Mouse (Mus musculus) cerebellum, adult 2 months (tissue): ENCODE results near the gene Gca. TPM values are rescaled to one million over a fixed set of nuclear protein-coding genes. Genes with fewer than 3 reads are reported as not detected.
"Not testable (repeated sequence)": the region's sequence is repeated elsewhere in the genome, so short reads cannot be mapped to it uniquely, and the experiment has no call there.

ENCODE experiments used
- DNase-seq, 2 experiments: peaks; one replicate each; pipeline ENCODE4 v3.0.0; 2021
- H3K27ac ChIP-seq: fragments of 200-500 bp; 2 replicates; pipeline ENCODE4 v1.5.1; 2012; ENCODE audit warnings: low read length, control low read depth, inconsistent platforms; ENCODE audit not compliant: insufficient read depth
- H3K27me3 ChIP-seq: fragments of 200-500 bp; 2 replicates; pipeline ENCODE4 v1.6.1; 2012; ENCODE audit warnings: inconsistent platforms, mild to moderate bottlenecking, low read length, moderate library complexity; ENCODE audit not compliant: control insufficient read depth, insufficient read depth
- H3K4me1 ChIP-seq: fragments of 200-500 bp; 2 replicates; pipeline ENCODE4 v1.6.1; 2011; ENCODE audit warnings: low read length; ENCODE audit not compliant: control insufficient read depth, insufficient read depth
- H3K4me3 ChIP-seq: fragments of 200-500 bp; replicated peaks from 2 replicates; pipeline ENCODE3; 2011; ENCODE audit warnings: mild to moderate bottlenecking, low read depth, low read length, control low read depth; ENCODE audit not compliant: insufficient read depth
- CTCF ChIP-seq: fragments of 200-500 bp; IDR thresholded peaks from 2 replicates; pipeline ENCODE4 v1.5.1; 2011; ENCODE audit warnings: low read depth, mild to moderate bottlenecking, control low read depth, low read length, moderate library complexity, borderline replicate concordance; ENCODE audit not compliant: insufficient read depth
- POLR2A ChIP-seq: fragments of 200-500 bp; IDR thresholded peaks from 2 replicates; pipeline ENCODE4 v1.6.1; 2011; ENCODE audit warnings: low read length, control low read depth, borderline replicate concordance; ENCODE audit not compliant: insufficient read depth
- WGBS: fragments of 180-500 bp; shearing (Covaris S2); methylation state at CpG from one replicate; pipeline ENCODE4 v1.1.7; 2018; 5-methylcytosine and 5-hydroxymethylcytosine counted together
- polyA plus RNA-seq: library from polyadenylated mRNA; depleted of rRNA; stranded (reverse); fragments of >200 nt; gene quantifications from 2 replicates; pipeline ENCODE4 v1.2.3, GENCODE M21; 2012

Gene Gca
- polyA plus RNA-seq, 1 experiment = 11.0 TPM

DNA sequence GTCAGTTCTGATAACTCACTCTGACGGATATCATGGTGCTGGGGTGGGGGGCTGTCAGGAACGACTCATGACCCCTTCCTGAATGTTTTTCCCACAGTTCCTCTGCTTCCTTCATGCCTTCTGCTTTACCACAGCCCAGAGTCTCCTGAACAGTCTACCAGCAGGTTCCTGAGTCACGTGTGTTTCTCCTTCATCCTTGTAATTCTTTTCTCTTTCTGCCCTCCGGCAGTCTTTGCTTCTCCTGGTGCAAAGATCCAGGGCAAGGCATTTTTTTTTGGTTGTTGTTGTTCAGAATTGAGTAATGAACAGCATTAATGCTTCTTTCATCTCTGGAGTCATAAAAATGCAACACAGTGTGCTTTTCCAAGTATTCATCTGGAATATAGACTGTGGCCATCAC, 6.7 kb downstream of the Gca start:
- no peak overlapping the region for H3K4me3 ChIP-seq
- no peak overlapping the region for H3K27ac ChIP-seq
- WGBS = 85% methylated on average over 4 of the region's 4 CpGs
- H3K27me3 ChIP-seq = no peaks in the 10 kb centered on the region
- no peak for TF ChIP-seq CTCF
- TF ChIP-seq POLR2A = no peak
- H3K4me1 ChIP-seq = no peaks in the 10 kb centered on the region
- DNase-seq = no peak

DNA sequence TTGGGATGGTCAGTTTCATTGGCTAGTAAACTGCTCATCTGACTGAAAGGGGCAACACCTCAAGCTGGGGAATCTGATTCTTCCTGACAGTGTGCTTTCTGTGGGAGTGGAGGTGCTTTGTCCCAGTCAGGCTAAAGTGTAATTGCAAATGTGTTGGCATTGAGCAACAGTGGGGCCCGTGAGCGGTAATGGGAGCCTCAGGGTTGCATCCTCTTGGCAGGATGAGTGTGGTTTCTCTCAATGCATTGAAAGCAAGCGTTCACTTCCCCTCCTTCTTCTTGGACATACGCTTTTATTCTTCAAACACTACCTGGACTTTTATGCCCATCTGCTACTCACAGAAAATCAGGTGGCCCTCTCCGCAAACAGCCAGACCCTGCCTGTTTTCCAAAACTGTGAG, 8.7 kb downstream of the Gca start:
- no peak for DNase-seq
- H3K4me1 ChIP-seq = no peaks in the 10 kb centered on the region
- no peaks in the 10 kb centered on the region for H3K27me3 ChIP-seq
- no peak overlapping the region for H3K27ac ChIP-seq
- H3K4me3 ChIP-seq = no peak overlapping the region
- TF ChIP-seq POLR2A = no peak
- TF ChIP-seq CTCF = no peak
- WGBS = 88% methylated on average over 5 of the region's 5 CpGs

DNA sequence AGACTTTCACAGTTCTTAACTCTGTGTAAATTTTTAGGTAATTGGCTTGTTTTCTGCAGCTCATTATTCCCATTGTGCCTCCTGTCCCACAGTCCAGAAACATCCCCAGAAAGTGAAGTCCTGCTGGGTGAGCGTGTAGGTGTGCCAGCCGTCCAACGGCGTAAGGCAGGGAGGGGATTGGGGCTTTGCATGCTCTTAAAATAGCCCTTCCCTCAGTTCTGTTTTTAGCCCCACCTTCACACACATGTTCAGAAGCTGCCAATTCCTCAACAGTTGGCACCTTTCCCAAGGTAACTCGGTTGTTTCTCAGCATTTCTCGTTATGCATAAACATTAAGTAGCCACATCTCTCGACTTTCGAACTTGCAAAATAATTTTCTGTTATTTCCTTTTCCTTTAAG, 17.6 kb downstream of the Gca start:
- WGBS = 20% methylated on average over 8 of the region's 8 CpGs
- TF ChIP-seq CTCF (no peak), POLR2A (no peak)
- Histone ChIP-seq H3K4me1 (peaks cover 3% of the 10 kb centered on the region; the same call in 1 of the 2 replicates), H3K27me3 (no peaks in the 10 kb centered on the region), H3K27ac (no peak overlapping the region), H3K4me3 (no peak overlapping the region)
- DNase-seq = peak; percentile 17 to 41

DNA sequence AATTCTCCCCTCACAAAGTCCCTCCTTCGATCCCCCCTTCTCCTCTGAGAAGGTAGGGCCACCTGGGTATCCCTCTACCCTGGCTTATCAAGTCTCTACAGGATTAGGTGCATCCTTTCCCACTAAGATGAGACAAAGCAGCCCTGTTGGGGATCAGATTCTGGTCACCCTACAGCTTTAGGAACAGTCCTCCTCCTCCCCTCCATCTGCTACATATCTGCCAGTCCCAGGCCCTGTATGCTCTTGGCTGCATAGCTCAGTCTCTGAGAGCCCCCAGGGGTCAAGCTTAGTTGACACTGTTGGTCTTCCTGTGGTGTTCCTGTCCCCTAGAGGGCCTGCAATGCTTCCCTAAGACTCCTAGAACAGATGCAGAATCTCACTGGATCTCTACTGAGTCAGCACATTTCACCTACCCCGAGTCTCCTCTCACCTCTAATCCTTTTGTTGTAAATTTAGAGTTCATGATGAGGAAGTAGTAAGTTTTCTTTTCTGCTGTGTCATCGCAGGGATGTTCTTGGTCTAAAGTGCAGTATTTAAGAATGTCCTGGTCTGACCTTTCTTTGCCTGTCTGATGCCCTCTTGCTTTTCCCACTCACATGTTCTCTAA, 21.0 kb downstream of the Gca start:
- DNase-seq = no peak
- no peak for TF ChIP-seq CTCF
- TF ChIP-seq POLR2A = no peak
- Histone ChIP-seq H3K4me1 (peaks cover 3% of the 10 kb centered on the region; the same call in 1 of the 2 replicates), H3K27me3 (no peaks in the 10 kb centered on the region), H3K4me3 (no peak overlapping the region), H3K27ac (no peak overlapping the region)
- WGBS = 73% methylated on average over 3 of the region's 3 CpGs

GRCm38 (mm10) chr2:62685934-62686333, 21.8 kb downstream of the Gca start:
- no peak for TF ChIP-seq CTCF
- TF ChIP-seq POLR2A = no peak
- DNase-seq = no peak
- Histone ChIP-seq H3K4me3 (no peak overlapping the region), H3K27ac (no peak overlapping the region), H3K27me3 (no peaks in the 10 kb centered on the region), H3K4me1 (peaks cover 3% of the 10 kb centered on the region; the same call in 1 of the 2 replicates)
- WGBS = 91% methylated on average over 6 of the region's 6 CpGs

- TF ChIP-seq POLR2A = no peak
- no peak for TF ChIP-seq CTCF
- no peak for DNase-seq
- H3K4me1 ChIP-seq = no peaks in the 10 kb centered on the region
- H3K4me3 ChIP-seq = no peak overlapping the region
- WGBS = 90% methylated on average over 3 of the region's 3 CpGs
- H3K27ac ChIP-seq = no peak overlapping the region
- no peaks in the 10 kb centered on the region for H3K27me3 ChIP-seq
Measured at GRCm38 (mm10) chr2:62706313-62706712, 42.2 kb downstream of the Gca start.

DNA sequence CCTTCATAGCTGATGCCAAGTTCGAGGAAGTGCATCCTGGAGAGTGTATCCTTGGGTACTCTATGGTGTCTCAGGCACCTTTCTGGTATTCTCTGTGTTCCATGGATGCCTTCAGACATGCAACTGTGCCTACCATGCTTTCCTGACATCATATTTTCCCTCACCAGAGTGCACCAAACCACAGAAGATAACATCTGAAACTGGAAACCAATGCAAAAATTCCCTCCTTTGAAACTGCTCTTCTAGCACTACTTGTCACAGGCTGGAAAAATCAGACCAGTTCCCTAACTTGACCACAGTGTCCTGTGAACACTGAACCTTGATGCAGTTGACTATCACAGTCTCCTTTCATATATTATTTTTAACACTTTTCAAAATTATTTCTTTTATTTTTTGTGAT, 45.5 kb downstream of the Gca start:
- Histone ChIP-seq H3K27me3 (no peaks in the 10 kb centered on the region), H3K27ac (no peak overlapping the region), H3K4me1 (no peaks in the 10 kb centered on the region), H3K4me3 (no peak overlapping the region)
- 77% methylated on average over 1 of the region's 1 CpGs for WGBS
- no peak for DNase-seq
- TF ChIP-seq CTCF = no peak
- no peak for TF ChIP-seq POLR2A

GRCm38 (mm10) chr2:62714362-62714761, 50.3 kb downstream of the Gca start:
- 91% methylated on average over 4 of the region's 4 CpGs for WGBS
- H3K4me3 ChIP-seq, DNase-seq, H3K27ac ChIP-seq, H3K27me3 ChIP-seq, H3K4me1 ChIP-seq: not testable (repeated sequence)

- H3K4me3 ChIP-seq = no peak overlapping the region
- TF ChIP-seq POLR2A (no peak), CTCF (no peak)
- H3K27me3 ChIP-seq = no peaks in the 10 kb centered on the region
- no peaks in the 10 kb centered on the region for H3K4me1 ChIP-seq
- 94% methylated on average over 4 of the region's 4 CpGs for WGBS
- no peak overlapping the region for H3K27ac ChIP-seq
- DNase-seq = no peak
Measured at GRCm38 (mm10) chr2:62715260-62715659, 51.2 kb downstream of the Gca start.
